Mouse (Mus musculus) small intestine, adult 2 months (tissue): ENCODE data around the gene Vcp. TPM values are rescaled to one million over a fixed set of nuclear protein-coding genes. Genes with fewer than 3 reads are reported as not detected.

Experiments
- H3K27ac ChIP-seq: fragments of 200-500 bp; 2 replicates; pipeline ENCODE4 v1.5.1; 2012; ENCODE audit warnings: low read depth, low read length, control low read depth, inconsistent platforms; ENCODE audit not compliant: insufficient read depth
- H3K27me3 ChIP-seq: fragments of 200-500 bp; 2 replicates; pipeline ENCODE4 v1.6.1; 2012; ENCODE audit warnings: mild to moderate bottlenecking, moderate library complexity, low read length, inconsistent platforms; ENCODE audit not compliant: control insufficient read depth, insufficient read depth
- H3K36me3 ChIP-seq: fragments of 200-500 bp; 2 replicates; pipeline ENCODE4 v1.6.1; 2012; ENCODE audit warnings: mild to moderate bottlenecking, low read length, control low read depth, inconsistent platforms; ENCODE audit not compliant: control insufficient read depth, insufficient read depth
- H3K4me1 ChIP-seq: fragments of 200-500 bp; 2 replicates; pipeline ENCODE4 v1.6.1; 2012; ENCODE audit warnings: low read length, inconsistent platforms, mixed read lengths; ENCODE audit not compliant: control insufficient read depth, insufficient read depth, insufficient read length
- H3K4me3 ChIP-seq: fragments of 200-500 bp; 2 replicates; pipeline ENCODE4 v1.5.1; 2012; ENCODE audit warnings: low read depth, mild to moderate bottlenecking, control low read depth, inconsistent platforms, low read length, moderate library complexity
- CTCF ChIP-seq: fragments of 200-500 bp; IDR thresholded peaks from 2 replicates; pipeline ENCODE4 v1.5.1; 2012; ENCODE audit warnings: low read depth, mild to moderate bottlenecking, control low read depth, inconsistent platforms, low read length, moderate library complexity, mixed read lengths; ENCODE audit not compliant: insufficient replicate concordance, insufficient read length; ENCODE audit errors: extremely low read depth
- POLR2A ChIP-seq: fragments of 200-500 bp; IDR thresholded peaks from 2 replicates; pipeline ENCODE4 v1.6.1; 2012; ENCODE audit warnings: low read depth, mild to moderate bottlenecking, control low read depth, inconsistent platforms, low read length, moderate library complexity
- WGBS: fragments of 180-500 bp; shearing (Covaris S2); methylation state at CpG from one replicate; pipeline ENCODE4 v1.1.7; 2018; 5-methylcytosine and 5-hydroxymethylcytosine counted together
- polyA plus RNA-seq: library from polyadenylated mRNA; depleted of rRNA; stranded (reverse); fragments of >200 nt; gene quantifications from 2 replicates; pipeline ENCODE4 v1.2.3, GENCODE M21; 2012

The Vcp gene
- polyA plus RNA-seq, 1 experiment, result 78.2 TPM

DNA sequence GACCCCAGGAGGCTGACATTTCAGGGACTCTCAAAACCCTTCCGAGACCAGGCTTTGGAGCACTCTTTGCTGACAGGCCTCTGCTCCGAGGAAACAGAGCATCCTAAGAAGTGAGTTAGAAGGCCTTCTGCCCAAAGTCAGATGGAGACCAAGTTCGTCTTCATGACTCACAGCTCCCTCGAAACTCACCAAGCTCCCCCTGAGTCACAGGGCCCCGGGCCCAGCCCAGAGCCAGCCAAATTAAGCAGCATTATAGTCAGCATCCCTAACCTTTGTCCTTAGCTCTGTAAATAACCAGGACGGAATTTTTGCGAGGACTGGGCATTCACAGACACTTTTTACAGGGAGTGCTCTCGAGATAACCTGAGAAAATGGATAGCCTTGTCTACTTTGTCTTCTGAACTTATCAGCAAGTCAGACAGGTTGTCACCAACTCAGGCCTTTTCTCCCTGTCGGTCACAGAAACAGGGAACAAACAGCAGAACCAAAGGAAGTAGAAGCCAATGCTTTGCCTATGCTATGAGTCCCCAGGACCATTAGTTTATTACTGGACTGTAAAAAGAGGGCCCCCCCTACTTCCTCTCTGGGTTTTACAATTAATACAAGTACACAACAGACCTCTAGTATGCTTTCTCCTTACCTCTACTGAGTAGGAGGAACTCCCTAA, 40.7 kb upstream of the Vcp start:
- no peak overlapping the region for H3K4me3 ChIP-seq
- H3K27me3 ChIP-seq, result no peaks in the 10 kb centered on the region
- TF ChIP-seq POLR2A (no peak), CTCF (no peak)
- peaks cover 9% of the 10 kb centered on the region for H3K36me3 ChIP-seq
- H3K27ac ChIP-seq, result no peak overlapping the region
- H3K4me1 ChIP-seq, result peaks cover 25% of the 10 kb centered on the region; the same call in 1 of the 2 replicates
- WGBS, result 57% methylated on average over 9 of the region's 9 CpGs

GRCm38 (mm10) chr4:43040114-43040572, 39.8 kb upstream of the Vcp start:
- peaks cover 23% of the 10 kb centered on the region; the same call in 1 of the 2 replicates for H3K4me1 ChIP-seq
- peak overlapping the region; percentile 76 for H3K4me3 ChIP-seq
- H3K27ac ChIP-seq, result peak overlapping the region; percentile 94
- no peaks in the 10 kb centered on the region for H3K27me3 ChIP-seq
- TF ChIP-seq CTCF, result no peak
- peak; percentile 83 for TF ChIP-seq POLR2A
- under 1% methylated on average over 25 of the region's 25 CpGs for WGBS
- peaks cover 16% of the 10 kb centered on the region for H3K36me3 ChIP-seq

GRCm38 (mm10) chr4:43039609-43040008, 39.3 kb upstream of the Vcp start:
- Histone ChIP-seq H3K36me3 (peaks cover 18% of the 10 kb centered on the region), H3K4me3 (peak overlapping the region; percentile 76), H3K27ac (peak overlapping the region; percentile 94), H3K4me1 (peaks cover 20% of the 10 kb centered on the region; the same call in 1 of the 2 replicates), H3K27me3 (no peaks in the 10 kb centered on the region)
- 5% methylated on average over 11 of the region's 11 CpGs for WGBS
- no peak for TF ChIP-seq POLR2A
- no peak for TF ChIP-seq CTCF

DNA sequence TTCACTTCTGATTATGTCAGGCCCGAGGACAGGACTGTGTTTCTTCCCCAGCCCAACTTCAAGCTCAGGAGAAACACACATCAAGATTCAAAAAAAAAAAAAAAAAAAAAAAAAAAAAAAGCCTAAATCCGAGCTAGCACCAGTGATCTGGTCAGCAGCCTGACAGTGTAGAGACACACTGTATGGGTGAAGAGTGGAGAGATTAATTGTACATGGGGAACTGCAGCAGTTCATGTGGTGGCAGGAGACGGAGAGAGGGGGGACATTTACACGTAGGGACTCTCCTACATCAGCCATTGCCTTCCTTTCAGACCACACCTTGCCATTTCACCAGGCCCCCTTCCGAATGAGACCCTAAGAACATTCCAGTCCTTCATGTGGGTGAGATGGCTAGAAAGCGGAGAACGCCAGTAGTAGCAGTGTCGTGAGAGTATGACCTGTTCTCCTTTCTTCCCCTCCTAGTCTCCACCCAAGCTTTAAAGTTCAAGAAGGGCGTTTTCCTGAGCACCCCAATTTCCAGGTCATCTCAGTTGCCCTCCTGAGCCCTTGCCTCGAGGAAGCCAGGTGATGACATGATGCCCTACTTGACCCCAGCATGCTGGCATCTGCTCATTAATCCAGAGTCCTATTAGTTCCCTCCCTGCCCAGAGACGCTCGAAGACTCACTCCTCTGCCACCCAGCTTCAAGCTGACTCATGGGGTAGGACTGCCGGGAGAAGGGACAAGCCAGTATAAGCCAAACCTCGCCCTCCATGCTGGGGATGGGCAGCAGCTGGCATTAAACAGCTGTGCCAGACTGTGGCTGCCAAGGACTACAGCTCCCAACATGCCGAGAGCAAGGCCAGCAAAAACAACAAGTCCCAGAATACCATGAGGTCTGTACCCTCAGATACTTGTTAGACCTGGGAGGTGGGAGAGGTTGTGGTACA, 38.5 kb upstream of the Vcp start:
- Histone ChIP-seq H3K27ac (peak overlapping the region; percentile 94), H3K4me3 (peak overlapping the region; percentile 76), H3K36me3 (peaks cover 24% of the 10 kb centered on the region), H3K4me1 (peaks cover 12% of the 10 kb centered on the region; the same call in 1 of the 2 replicates), H3K27me3 (no peaks in the 10 kb centered on the region)
- 26% methylated on average over 15 of the region's 15 CpGs for WGBS
- TF ChIP-seq POLR2A (peak; percentile 60; the same call in 1 of the 2 replicates), CTCF (no peak)

DNA sequence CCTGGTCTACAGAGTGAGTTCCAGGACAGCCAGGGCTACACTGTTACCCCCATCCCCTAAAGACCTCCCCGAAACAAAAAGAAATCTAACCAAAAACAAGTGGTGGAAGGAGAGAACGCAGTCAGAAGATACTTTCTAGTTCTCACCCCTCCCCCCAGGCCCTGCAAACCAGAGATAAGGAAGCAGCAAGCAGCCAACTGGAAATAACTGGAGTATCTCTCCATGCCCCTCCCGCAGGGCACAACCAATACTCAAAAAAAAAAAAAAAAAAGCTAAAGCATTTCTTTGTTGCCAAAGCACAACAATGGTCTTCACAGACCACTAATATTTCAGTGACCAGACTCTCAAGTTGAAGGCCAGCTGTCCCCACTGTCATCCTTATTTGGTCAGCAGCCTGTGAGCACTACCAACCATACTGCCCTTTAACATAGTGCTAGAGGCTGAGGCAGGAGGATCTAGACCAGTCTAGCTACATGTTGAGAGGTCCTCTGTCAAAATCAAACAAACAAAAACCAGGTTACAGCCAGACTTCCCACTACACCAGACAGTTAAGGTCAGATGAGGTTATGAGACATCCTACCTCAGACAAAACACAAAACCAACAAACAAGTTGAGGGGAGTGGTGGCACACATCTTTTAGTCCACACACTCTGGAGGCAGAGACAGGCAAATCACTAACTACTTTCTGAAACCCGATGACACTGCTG, 37.7 kb upstream of the Vcp start:
- WGBS, result 46% methylated on average over 4 of the region's 4 CpGs
- Histone ChIP-seq H3K4me3 (peak overlapping the region; percentile 12; the same call in 1 of the 2 replicates), H3K27me3 (no peaks in the 10 kb centered on the region), H3K27ac (peak overlapping the region; percentile 35; the same call in 1 of the 2 replicates), H3K4me1 (peaks cover 11% of the 10 kb centered on the region; the same call in 1 of the 2 replicates), H3K36me3 (peaks cover 32% of the 10 kb centered on the region)
- TF ChIP-seq CTCF, result no peak
- no peak for TF ChIP-seq POLR2A

- TF ChIP-seq CTCF, result no peak
- no peak for TF ChIP-seq POLR2A
- 87% methylated on average over 10 of the region's 10 CpGs for WGBS
- H3K27ac ChIP-seq, result no peak overlapping the region
These were observed 36.0 kb upstream of the Vcp start for GRCm38 (mm10) chr4:43036356-43036755.

More at GRCm38 (mm10) chr4:43036356-43036755, 36.0 kb upstream of the Vcp start:
- Histone ChIP-seq H3K36me3 (peaks cover 32% of the 10 kb centered on the region), H3K27me3 (no peaks in the 10 kb centered on the region), H3K4me1 (peaks cover 16% of the 10 kb centered on the region; the same call in 1 of the 2 replicates), H3K4me3 (no peak overlapping the region)
